ENCODE assay signal across 7 mouse cellular contexts in the genomic region with DNA sequence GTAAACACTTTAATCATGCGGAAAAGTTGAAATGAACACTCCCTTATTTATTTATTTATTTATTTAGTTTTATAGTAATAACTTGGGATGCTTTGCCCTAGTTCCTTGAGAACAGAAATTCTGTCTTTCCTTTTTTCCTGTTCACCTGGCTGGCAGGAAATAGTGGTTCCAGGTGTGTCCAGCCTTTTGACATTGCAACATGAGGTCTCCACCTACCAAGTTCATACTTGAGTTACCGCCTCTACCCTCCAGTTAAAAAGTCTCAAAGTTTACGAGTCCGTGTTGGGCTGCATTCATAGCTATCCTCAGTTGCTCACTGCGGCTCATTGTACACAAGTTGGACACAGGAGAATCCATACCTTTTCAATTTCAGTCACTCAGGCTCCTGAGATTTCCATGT. TPM values are rescaled to one million over a fixed set of nuclear protein-coding genes. Genes with fewer than 3 reads are reported as not detected.
DNase-seq lines count a peak whose midpoint lies in the region; ATAC-seq and TF ChIP-seq lines count a peak whose summit lies in the region.

No protein-coding gene starts in this region.

- no peak for TF ChIP-seq CTCF in ES-Bruce4 (IDR thresholded peaks at IDR 0.05; ENCODE audit: low read depth, low read length)

- H3K36me3 ChIP-seq in ES-Bruce4 (ENCODE audit: control insufficient read depth, insufficient read depth, low read length, poor library complexity, severe bottlenecking): no peaks in the 10 kb centered on the region; the same call in 1 of the 2 replicates
- no peaks in the 10 kb centered on the region for H3K36me3 ChIP-seq in hindbrain, embryonic 11.5 days (ENCODE audit: control insufficient read depth, insufficient read depth, low read length)
- H3K36me3 ChIP-seq in liver, embryonic 16.5 days (ENCODE audit: control insufficient read depth, insufficient read depth): peaks cover 2% of the 10 kb centered on the region; the same call in 1 of the 2 replicates

- H3K4me3 ChIP-seq in ES-Bruce4 (ENCODE audit: low read depth, low read length): peak overlapping the region; percentile 88
- peak overlapping the region; percentile 87 for H3K4me3 ChIP-seq in hindbrain, embryonic 11.5 days (ENCODE audit: low read depth, low read length)
- peak overlapping the region; percentile 98 for H3K4me3 ChIP-seq in liver, embryonic 16.5 days (ENCODE audit: low read depth, low read length)

- H3K27ac ChIP-seq in ES-Bruce4 (ENCODE audit: insufficient read depth, low read length): no peak overlapping the region
- H3K27ac ChIP-seq in hindbrain, embryonic 11.5 days (ENCODE audit: low read depth, low read length): no peak overlapping the region
- H3K27ac ChIP-seq in liver, embryonic 16.5 days (ENCODE audit: low read length): peak overlapping the region; percentile 91

- H3K9me3 ChIP-seq in ES-Bruce4 (replicated peaks; ENCODE audit: control insufficient read depth, insufficient read depth, low read length, poor library complexity, severe bottlenecking): no peaks in the 10 kb centered on the region
- H3K9me3 ChIP-seq in hindbrain, embryonic 11.5 days (ENCODE audit: control insufficient read depth, low read length): no peaks in the 10 kb centered on the region
- no peaks in the 10 kb centered on the region for H3K9me3 ChIP-seq in liver, embryonic 16.5 days (replicated peaks; ENCODE audit: control insufficient read depth, low read length)

- TF ChIP-seq EP300 in ES-Bruce4 (IDR thresholded peaks at IDR 0.05; ENCODE audit: insufficient read depth, low read depth, low read length): no peak

- no peak for ATAC-seq in hindbrain, embryonic 11.5 days (ENCODE audit: low FRiP score)
- ATAC-seq in liver, embryonic 16.5 days (ENCODE audit: low read depth): no peak

- peak overlapping the region; percentile 82 for H3K4me2 ChIP-seq in hindbrain, embryonic 11.5 days (replicated peaks; ENCODE audit: low read depth, low read length)
- peak overlapping the region; percentile 89 for H3K4me2 ChIP-seq in liver, embryonic 16.5 days (ENCODE audit: low read depth, low read length)

- WGBS in hindbrain, embryonic 11.5 days: 43% methylated on average over 5 of the region's 5 CpGs
- 15% methylated on average over 5 of the region's 5 CpGs for WGBS in liver, embryonic 16.5 days (ENCODE audit: insufficient replicate concordance)

- peak; percentile 17 for DNase-seq in CD4-positive helper T cell, adult 2 months (ENCODE audit: low read depth, low spot score)
- DNase-seq in hindbrain, embryonic 11.5 days (ENCODE audit: low spot score): no peak
- no peak for DNase-seq in cerebellum, adult 9-11 months
- DNase-seq in layer of hippocampus, adult 18-20 months (ENCODE audit: low spot score in 2 of 2): no peak
- DNase-seq in adipocyte (ENCODE audit: low spot score): no peak

- H3K4me1 ChIP-seq in ES-Bruce4 (ENCODE audit: control insufficient read depth, insufficient read depth, low read length): no peaks in the 10 kb centered on the region
- H3K4me1 ChIP-seq in hindbrain, embryonic 11.5 days (replicated peaks; ENCODE audit: control insufficient read depth, insufficient read depth, low read length): no peaks in the 10 kb centered on the region; the same call in 1 of the 2 replicates
- H3K4me1 ChIP-seq in liver, embryonic 16.5 days (ENCODE audit: control insufficient read depth, low read depth, low read length): peaks cover 21% of the 10 kb centered on the region

- H3K9ac ChIP-seq in ES-Bruce4 (ENCODE audit: low read depth, poor library complexity, severe bottlenecking): peak overlapping the region; percentile 64
- peak overlapping the region; percentile 89 for H3K9ac ChIP-seq in hindbrain, embryonic 11.5 days (ENCODE audit: low read depth, low read length)
- peak overlapping the region; percentile 95 for H3K9ac ChIP-seq in liver, embryonic 16.5 days (ENCODE audit: low read depth, low read length)

- H3K27me3 ChIP-seq in ES-Bruce4 (ENCODE audit: control insufficient read depth, insufficient read depth, low read length, poor library complexity, severe bottlenecking): no peaks in the 10 kb centered on the region
- H3K27me3 ChIP-seq in hindbrain, embryonic 11.5 days (ENCODE audit: control insufficient read depth, insufficient read depth, low read length): no peaks in the 10 kb centered on the region
- H3K27me3 ChIP-seq in liver, embryonic 16.5 days (ENCODE audit: control insufficient read depth, insufficient read depth, low read depth, low read length): no peaks in the 10 kb centered on the region

- TF ChIP-seq POLR2A in ES-Bruce4 (IDR thresholded peaks at IDR 0.05; ENCODE audit: insufficient read depth, low read length): no peak

RNA-seq across cellular contexts. Expression of gene Nars2, which starts 0.8 kb away (rescaled TPM):
- polyA plus RNA-seq in ES-Bruce4 (2011; ENCODE audit: insufficient read depth, insufficient read length, low read depth, missing spikeins): 19.5 and 22.5 TPM in 2 replicates
- polyA plus RNA-seq in hindbrain, embryonic 11.5 days (2014; fragmentation: Nextera tagmentation; extraction: Ambion mirVana): 22.1 and 23.4 TPM in 2 replicates
- 14.0 and 14.4 TPM in 2 replicates for polyA plus RNA-seq in liver, embryonic 16.5 days (2015; fragmentation: Nextera tagmentation; extraction: Ambion mirVana)
- total RNA-seq in layer of hippocampus, adult 18-20 months (2021): 10 to 100 TPM; 13.5 to 16.2 TPM
